Mouse (Mus musculus): ENCODE data around the gene Otub2.
A peak's percentile ranks its signal among the peaks of the same experiment; 100 is the strongest.

DNA sequence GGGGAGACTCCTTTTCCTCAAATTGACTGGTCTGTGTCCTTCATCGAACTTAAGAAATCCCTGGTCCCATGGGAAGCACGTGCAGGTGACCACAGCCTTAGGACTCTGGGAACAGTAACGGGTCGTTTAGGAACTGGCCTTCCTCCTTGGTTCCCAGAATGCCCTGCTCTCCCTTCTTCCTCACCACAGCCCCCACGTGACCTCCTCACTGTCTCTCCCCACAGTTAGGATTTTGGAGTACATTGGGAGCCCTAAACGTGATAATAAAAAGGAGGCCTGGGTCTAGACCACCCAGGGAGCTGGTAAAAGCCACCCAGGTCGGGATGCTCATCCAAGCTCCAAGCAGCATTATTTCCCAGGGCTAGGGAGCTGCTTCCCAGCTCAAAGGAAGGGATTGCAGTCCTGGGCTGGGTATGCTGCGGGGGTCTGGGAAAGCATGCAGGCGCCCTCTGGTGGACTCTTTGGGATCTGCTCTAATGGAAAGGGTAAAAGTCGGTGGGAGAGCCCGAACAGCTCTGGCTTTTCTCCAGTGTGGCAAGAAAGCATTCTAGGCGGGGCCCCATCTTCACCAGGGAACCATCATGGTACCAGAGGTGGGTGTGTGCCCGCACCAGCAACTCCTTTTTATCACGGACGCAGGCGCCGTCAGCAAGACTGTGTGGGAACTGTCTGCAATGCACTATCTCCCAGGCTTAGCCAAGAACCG lies 20.7 kb upstream of the Otub2 start:
- peak; percentile 91 for TF ChIP-seq CTCF (IDR thresholded peaks at IDR 0.05; ENCODE audit: low read depth, low read length)
- TF ChIP-seq POLR2A (IDR thresholded peaks at IDR 0.05; ENCODE audit: borderline replicate concordance, low read depth, low read length), result no peak
